Mouse (Mus musculus) liver, embryonic 16.5 days (tissue): ENCODE data around the gene Usp16. TPM values are rescaled to one million over a fixed set of nuclear protein-coding genes. Genes with fewer than 3 reads are reported as not detected.
A peak's percentile ranks its signal among the peaks of the same experiment; 100 is the strongest.

Source experiments
- ATAC-seq: fragments of 200-750 bp; cut with Nextera tagmentation; 2 replicates; pipeline ENCODE4 v1.8.0; 2017; ENCODE audit warnings: low read depth, mild to moderate bottlenecking, moderate number of reproducible peaks, moderate library complexity
- H3K27ac ChIP-seq: fragments of 300-500 bp; sonication (generic); 2 replicates; pipeline ENCODE4 v1.5.1; 2014; ENCODE audit warnings: mild to moderate bottlenecking, low read length
- H3K27me3 ChIP-seq: fragments of 300-500 bp; sonication (generic); 2 replicates; pipeline ENCODE4 v1.6.1; 2014; ENCODE audit warnings: low read depth, low read length, mixed read lengths; ENCODE audit not compliant: control insufficient read depth, insufficient read depth
- H3K36me3 ChIP-seq: fragments of 300-500 bp; sonication (generic); 2 replicates; pipeline ENCODE4 v1.6.1; 2014; ENCODE audit warnings: mild to moderate bottlenecking; ENCODE audit not compliant: control insufficient read depth, insufficient read depth
- H3K4me1 ChIP-seq: fragments of 300-500 bp; sonication (generic); 2 replicates; pipeline ENCODE4 v1.6.1; 2014; ENCODE audit warnings: low read depth, low read length, mixed read lengths; ENCODE audit not compliant: control insufficient read depth
- H3K4me2 ChIP-seq: fragments of 300-500 bp; sonication (generic); 2 replicates; pipeline ENCODE4 v1.6.1; 2014; ENCODE audit warnings: low read depth, low read length, mixed read lengths
- H3K4me3 ChIP-seq: fragments of 300-500 bp; sonication (generic); 2 replicates; pipeline ENCODE4 v1.5.1; 2014; ENCODE audit warnings: low read depth, mild to moderate bottlenecking, low read length
- H3K9ac ChIP-seq: fragments of 300-500 bp; sonication (generic); 2 replicates; pipeline ENCODE4 v1.6.1; 2014; ENCODE audit warnings: low read depth, low read length
- H3K9me3 ChIP-seq: fragments of 300-500 bp; sonication (generic); replicated peaks from 2 replicates; pipeline ENCODE4 v1.6.1; 2016; ENCODE audit warnings: low read length; ENCODE audit not compliant: control insufficient read depth
- WGBS: fragments of 180-500 bp; shearing (Covaris S2); extraction: QIAGEN DNeasy Blood & Tissue Kit; methylation state at CpG from one replicate; pipeline ENCODE4 v1.1.7; 2014; ENCODE audit not compliant: insufficient replicate concordance; 5-methylcytosine and 5-hydroxymethylcytosine counted together
- polyA plus RNA-seq: library from polyadenylated mRNA; unstranded; fragments of >200 nt; fragmentation: Nextera tagmentation; extraction: Ambion mirVana; gene quantifications from 2 replicates; pipeline ENCODE4 v1.2.1, GENCODE M21; 2015

Usp16 gene
- polyA plus RNA-seq, 1 experiment from 2014 or later: 15.7 TPM

- H3K4me1 ChIP-seq: peaks cover 15% of the 10 kb centered on the region
- WGBS: under 1% methylated on average over 45 of the region's 48 CpGs
Measured at GRCm38 (mm10) chr16:87495716-87496447, 41.4 kb downstream of the Usp16 start, which contains the start of gene Cct8. TSS of gene Cct8 (minus strand) at chr16:87495873.

GRCm38 (mm10) chr16:87496728-87497127 is 42.2 kb downstream of the Usp16 start:
- Histone ChIP-seq H3K27ac (no peak overlapping the region), H3K9me3 (no peaks in the 10 kb centered on the region), H3K4me3 (peak overlapping the region; percentile 36), H3K27me3 (no peaks in the 10 kb centered on the region), H3K36me3 (peaks cover 8% of the 10 kb centered on the region), H3K9ac (no peak overlapping the region), H3K4me2 (peak overlapping the region; percentile 94), H3K4me1 (peaks cover 18% of the 10 kb centered on the region)
- ATAC-seq: no peak
- WGBS: 77% methylated on average over 2 of the region's 2 CpGs

More at GRCm38 (mm10) chr16:87495716-87496447, 41.4 kb downstream of the Usp16 start, which contains the start of gene Cct8:
- ATAC-seq: peak; percentile 94
- H3K4me2 ChIP-seq: peak within 1 kb of the TSS; percentile 94
- H3K4me3 ChIP-seq: peak within 1 kb of the TSS; percentile 78
- H3K36me3 ChIP-seq: peaks cover 16% of the 10 kb centered on the region
- H3K9me3 ChIP-seq: no peaks in the 10 kb centered on the region
- no peaks in the 10 kb centered on the region for H3K27me3 ChIP-seq
- H3K9ac ChIP-seq: peak within 1 kb of the TSS; percentile 92
- H3K27ac ChIP-seq: peak within 1 kb of the TSS; percentile 91

GRCm38 (mm10) chr16:87497171-87497570 is 42.7 kb downstream of the Usp16 start:
- H3K9ac ChIP-seq: no peak overlapping the region
- H3K27me3 ChIP-seq: no peaks in the 10 kb centered on the region
- no peak for ATAC-seq
- H3K27ac ChIP-seq: no peak overlapping the region
- peak overlapping the region; percentile 94; the same call in 1 of the 2 replicates for H3K4me2 ChIP-seq
- peaks cover 5% of the 10 kb centered on the region for H3K36me3 ChIP-seq
- H3K4me1 ChIP-seq: peaks cover 18% of the 10 kb centered on the region
- no peaks in the 10 kb centered on the region for H3K9me3 ChIP-seq
- 76% methylated on average over 6 of the region's 6 CpGs for WGBS
- H3K4me3 ChIP-seq: no peak overlapping the region

- Histone ChIP-seq H3K4me2 (no peak overlapping the region), H3K4me3 (no peak overlapping the region), H3K36me3 (no peaks in the 10 kb centered on the region), H3K27ac (no peak overlapping the region), H3K27me3 (no peaks in the 10 kb centered on the region), H3K9ac (no peak overlapping the region), H3K9me3 (no peaks in the 10 kb centered on the region), H3K4me1 (peaks cover 11% of the 10 kb centered on the region)
- WGBS: 69% methylated on average over 6 of the region's 6 CpGs
- no peak for ATAC-seq
Measured at GRCm38 (mm10) chr16:87499556-87499955, 45.1 kb downstream of the Usp16 start.

- peaks cover 9% of the 10 kb centered on the region for H3K4me1 ChIP-seq
- H3K9ac ChIP-seq: no peak overlapping the region
- no peak overlapping the region for H3K4me2 ChIP-seq
- WGBS: 30% methylated on average over 13 of the region's 13 CpGs
- no peak overlapping the region for H3K4me3 ChIP-seq
- H3K27ac ChIP-seq: no peak overlapping the region
- ATAC-seq: peak; percentile 69
- H3K27me3 ChIP-seq: no peaks in the 10 kb centered on the region
- no peaks in the 10 kb centered on the region for H3K36me3 ChIP-seq
- no peaks in the 10 kb centered on the region for H3K9me3 ChIP-seq
Measured at GRCm38 (mm10) chr16:87501304-87502078, 47.0 kb downstream of the Usp16 start.

GRCm38 (mm10) chr16:87511706-87512105 is 57.2 kb downstream of the Usp16 start:
- no peaks in the 10 kb centered on the region for H3K27me3 ChIP-seq
- H3K9me3 ChIP-seq: no peaks in the 10 kb centered on the region
- no peak for ATAC-seq
- no peak overlapping the region for H3K4me3 ChIP-seq
- H3K27ac ChIP-seq: no peak overlapping the region
- H3K9ac ChIP-seq: no peak overlapping the region
- H3K36me3 ChIP-seq: no peaks in the 10 kb centered on the region
- no peak overlapping the region for H3K4me2 ChIP-seq
- 67% methylated on average over 5 of the region's 5 CpGs for WGBS
- H3K4me1 ChIP-seq: no peaks in the 10 kb centered on the region

- H3K4me1 ChIP-seq: no peaks in the 10 kb centered on the region
- H3K36me3 ChIP-seq: no peaks in the 10 kb centered on the region
- 75% methylated on average over 14 of the region's 14 CpGs for WGBS
- H3K27me3 ChIP-seq: no peaks in the 10 kb centered on the region
- no peaks in the 10 kb centered on the region for H3K9me3 ChIP-seq
- no peak overlapping the region for H3K27ac ChIP-seq
- H3K9ac ChIP-seq: no peak overlapping the region
- no peak overlapping the region for H3K4me2 ChIP-seq
- H3K4me3 ChIP-seq: no peak overlapping the region
- no peak for ATAC-seq
Measured at GRCm38 (mm10) chr16:87512331-87512730, 57.8 kb downstream of the Usp16 start.

- H3K4me1 ChIP-seq: no peaks in the 10 kb centered on the region
- H3K27ac ChIP-seq: no peak overlapping the region
- no peaks in the 10 kb centered on the region for H3K36me3 ChIP-seq
- H3K4me3 ChIP-seq: no peak overlapping the region
- H3K9me3 ChIP-seq: no peaks in the 10 kb centered on the region
- no peak overlapping the region for H3K4me2 ChIP-seq
- ATAC-seq: peak; percentile 89
- H3K27me3 ChIP-seq: no peaks in the 10 kb centered on the region
- no peak overlapping the region for H3K9ac ChIP-seq
- WGBS: 58% methylated on average over 5 of the region's 5 CpGs
Measured at GRCm38 (mm10) chr16:87524228-87524627, 69.7 kb downstream of the Usp16 start.
